ENCODE assay signal across 15 mouse cellular contexts in the genomic region with DNA sequence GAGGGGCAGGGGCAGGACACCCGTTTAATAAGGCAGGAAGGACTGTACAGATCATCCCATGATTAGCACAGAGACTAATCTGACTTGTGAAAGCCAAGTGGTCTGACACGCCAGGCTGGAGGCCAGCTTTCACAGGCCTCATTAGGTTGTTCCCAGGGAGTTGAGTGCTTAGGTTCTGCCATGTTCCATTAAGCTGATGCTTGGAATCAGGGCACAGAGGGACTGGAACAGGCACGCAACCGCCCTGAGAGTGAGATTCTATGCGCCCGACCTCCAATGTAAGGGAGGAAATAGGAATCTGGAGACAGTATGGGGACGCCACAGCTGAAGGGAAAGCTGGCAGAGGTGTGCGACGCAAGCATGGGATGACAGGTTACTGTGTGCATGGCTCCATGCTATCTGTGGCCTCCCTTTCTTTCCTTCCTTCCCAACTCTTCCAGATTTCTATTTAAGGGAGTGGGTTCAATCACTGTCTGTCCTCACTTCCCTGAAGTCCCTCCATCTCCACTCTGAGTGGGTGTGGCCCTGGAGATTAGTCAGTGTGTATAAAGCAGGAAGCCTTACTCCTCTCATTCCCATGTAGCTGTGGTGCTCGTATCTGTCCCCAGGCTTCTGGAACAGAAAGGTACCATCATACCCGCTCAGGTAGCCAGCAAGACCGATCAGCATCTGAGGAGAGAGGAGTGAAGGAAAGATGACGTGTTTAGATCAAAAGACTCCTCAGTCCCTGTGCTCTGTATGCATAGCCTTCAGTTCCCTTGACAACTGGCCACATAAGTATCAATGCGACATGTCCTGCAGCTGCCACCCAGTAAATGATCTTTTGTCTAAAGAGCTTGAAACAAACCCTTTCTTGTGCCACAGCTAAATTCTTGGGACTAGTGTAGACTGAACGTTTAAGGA. TPM values are rescaled to one million over a fixed set of nuclear protein-coding genes. Genes with fewer than 3 reads are reported as not detected.
DNase-seq lines count a peak whose midpoint lies in the region; ATAC-seq and TF ChIP-seq lines count a peak whose summit lies in the region.
"Had no signal": no experiment of that assay in that cellular context is flagged by ENCODE, and none has a peak within 500 bp of the region (broad histone marks: within the 10 kb centered on the region; RNA-seq: fewer than 3 reads in every experiment).

No protein-coding gene starts in this region.

- WGBS in hindbrain, embryonic 10.5 days: 72% methylated on average over 15 of the region's 15 CpGs
- 53% methylated on average over 15 of the region's 15 CpGs for WGBS in midbrain, embryonic 13.5 days

- H3K27ac ChIP-seq in testis, adult 2 months (ENCODE audit: control insufficient read depth, insufficient read depth, low read depth, low read length): peak overlapping the region; percentile 17; the same call in 1 of the 2 replicates
- H3K27ac ChIP-seq in hindbrain, embryonic 10.5 days: peak overlapping the region; percentile 83
- peak overlapping the region; percentile 73 for H3K27ac ChIP-seq in midbrain, embryonic 13.5 days
- H3K27ac ChIP-seq: stomach, postnatal 0 days had no signal

- ATAC-seq in midbrain, embryonic 13.5 days: peak; percentile 89
- no peak for ATAC-seq in monocyte, adult 5-6 weeks (replicated peaks; ENCODE audit: insufficient number of reproducible peaks, low FRiP score, low TSS enrichment, poor library complexity, severe bottlenecking)

- TF ChIP-seq CTCF in testis, adult 2 months (IDR thresholded peaks at IDR 0.05; ENCODE audit: control insufficient read depth, insufficient read depth, insufficient replicate concordance, low read depth, low read length): no peak

- no peak overlapping the region for H3K4me3 ChIP-seq in testis, adult 2 months (ENCODE audit: control insufficient read depth, low read depth, low read length)
- H3K4me3 ChIP-seq in hindbrain, embryonic 10.5 days: no peak overlapping the region
- H3K4me3 ChIP-seq in midbrain, embryonic 13.5 days (replicated peaks): no peak overlapping the region
- H3K4me3 ChIP-seq: myocyte had no signal

- no peaks in the 10 kb centered on the region for H3K27me3 ChIP-seq in testis, adult 2 months (ENCODE audit: control insufficient read depth, insufficient read depth, low read length)
- no peaks in the 10 kb centered on the region for H3K27me3 ChIP-seq in hindbrain, embryonic 10.5 days (ENCODE audit: insufficient read depth, poor library complexity, severe bottlenecking)
- H3K27me3 ChIP-seq in midbrain, embryonic 13.5 days: no peaks in the 10 kb centered on the region

- no peaks in the 10 kb centered on the region for H3K4me1 ChIP-seq in testis, adult 2 months (ENCODE audit: control insufficient read depth, insufficient read depth, low read length)
- peaks cover 19% of the 10 kb centered on the region for H3K4me1 ChIP-seq in hindbrain, embryonic 10.5 days (replicated peaks)
- peaks cover 17% of the 10 kb centered on the region for H3K4me1 ChIP-seq in midbrain, embryonic 13.5 days (replicated peaks)

- no peak overlapping the region for H3K9ac ChIP-seq in midbrain, embryonic 13.5 days (replicated peaks)

- peaks cover 2% of the 10 kb centered on the region; the same call in 1 of the 2 replicates for H3K36me3 ChIP-seq in testis, adult 2 months (ENCODE audit: control insufficient read depth, insufficient read depth, low read length)
- peaks cover 34% of the 10 kb centered on the region for H3K36me3 ChIP-seq in hindbrain, embryonic 10.5 days
- H3K36me3 ChIP-seq in midbrain, embryonic 13.5 days: peaks cover 21% of the 10 kb centered on the region

- no peak overlapping the region for H3K4me2 ChIP-seq in midbrain, embryonic 13.5 days (replicated peaks)
- H3K4me2 ChIP-seq: liver, embryonic 11.5 days had no signal

- no peak for DNase-seq in testis, postnatal 14 days (ENCODE audit: low spot score)
- DNase-seq in hindbrain, embryonic 10.5 days (ENCODE audit: low spot score): peak; percentile 24
- no peak for DNase-seq in spleen, postnatal 36 days (ENCODE audit: low spot score in 2 of 2)
- no peak for DNase-seq in kidney, postnatal 36 days
- DNase-seq: adrenal gland, postnatal 25 days; cerebellum, adult 18-20 months; gastrocnemius, postnatal 36 days; heart, postnatal 10 days; lung, postnatal 14 days had no signal

- no peaks in the 10 kb centered on the region for H3K9me3 ChIP-seq in hindbrain, embryonic 10.5 days
- no peaks in the 10 kb centered on the region for H3K9me3 ChIP-seq in midbrain, embryonic 13.5 days

- no peak for TF ChIP-seq POLR2A in testis, adult 2 months (IDR thresholded peaks at IDR 0.05; ENCODE audit: control insufficient read depth, low read depth, low read length)

RNA-seq across cellular contexts. Expression of gene Gstz1, which starts 9.3 kb away (rescaled TPM):
- 76.4 and 81.4 TPM in 2 replicates for polyA plus RNA-seq in testis, adult 2 months (2012; rRNA removed)
- polyA plus RNA-seq in hindbrain, embryonic 10.5 days (2016; fragmentation: Nextera tagmentation; extraction: Ambion mirVana): 29.3 and 32.9 TPM in 2 replicates
- 29.9 and 32.5 TPM in 2 replicates for polyA plus RNA-seq in midbrain, embryonic 13.5 days (2015; fragmentation: Nextera tagmentation; extraction: Ambion mirVana)
- 0.95 to 4.7 TPM (median 4.2 TPM) in 3 replicates for total RNA-seq in monocyte, adult 5-6 weeks (2017)

RNA-seq across cellular contexts. Expression of gene Pomt2, which starts 10.1 kb away (rescaled TPM):
- 66.1 and 69.6 TPM in 2 replicates for polyA plus RNA-seq in testis, adult 2 months (2012; rRNA removed)
- polyA plus RNA-seq in hindbrain, embryonic 10.5 days (2016; fragmentation: Nextera tagmentation; extraction: Ambion mirVana): 15.3 and 15.4 TPM in 2 replicates
- polyA plus RNA-seq in midbrain, embryonic 13.5 days (2015; fragmentation: Nextera tagmentation; extraction: Ambion mirVana): 13.2 and 14.3 TPM in 2 replicates
- 2.7 to 5.7 TPM (median 4.5 TPM) in 3 replicates for total RNA-seq in monocyte, adult 5-6 weeks (2017)

RNA-seq across cellular contexts. Expression of gene Ngb, which starts 35.4 kb away (rescaled TPM):
- 1.5 and 2.0 TPM in 2 replicates for polyA plus RNA-seq in testis, adult 2 months (2012; rRNA removed)
- 0.27 and 0.35 TPM in 2 replicates for polyA plus RNA-seq in hindbrain, embryonic 10.5 days (2016; fragmentation: Nextera tagmentation; extraction: Ambion mirVana)
- 1.3 and 1.6 TPM in 2 replicates for polyA plus RNA-seq in midbrain, embryonic 13.5 days (2015; fragmentation: Nextera tagmentation; extraction: Ambion mirVana)
- total RNA-seq in monocyte, adult 5-6 weeks (2017): not detected in 3 replicates
- total RNA-seq: gastrocnemius, postnatal 36 days had no signal
- polyA plus RNA-seq: liver, embryonic 11.5 days had no signal

Comparison
In these comparisons a context has a peak if more than half of its experiments do, and no peak if none do; other contexts are left out.
1. H3K27ac ChIP-seq: peak in every context shown above with its lines; median percentile 83 in hindbrain, embryonic 10.5 days; 73 in midbrain, embryonic 13.5 days; 17 in testis, adult 2 months.